Mouse (Mus musculus) midbrain, embryonic 12.5 days (tissue): ENCODE data around the gene Ptprd. TPM values are rescaled to one million over a fixed set of nuclear protein-coding genes. Genes with fewer than 3 reads are reported as not detected.
"Not testable (repeated sequence)": the region's sequence is repeated elsewhere in the genome, so short reads cannot be mapped to it uniquely, and the experiment has no call there.

Experiments used
- ATAC-seq: fragments of 200-750 bp; cut with Nextera tagmentation; 2 replicates; pipeline ENCODE4 v1.8.0; 2017; ENCODE audit warnings: low read depth, moderate TSS enrichment, moderate library complexity; ENCODE audit not compliant: low FRiP score
- H3K27ac ChIP-seq: fragments of 300-500 bp; sonication (generic); replicated peaks from 2 replicates; pipeline ENCODE4 v1.5.1; 2016; ENCODE audit warnings: mild to moderate bottlenecking
- H3K27me3 ChIP-seq: fragments of 300-500 bp; sonication (generic); 2 replicates; pipeline ENCODE4 v1.6.1; 2016; ENCODE audit warnings: mild to moderate bottlenecking
- H3K36me3 ChIP-seq: fragments of 300-500 bp; sonication (generic); 2 replicates; pipeline ENCODE4 v1.6.1; 2016
- H3K4me1 ChIP-seq: fragments of 300-500 bp; sonication (generic); 2 replicates; pipeline ENCODE4 v1.6.1; 2016
- H3K4me2 ChIP-seq: fragments of 300-500 bp; sonication (generic); replicated peaks from 2 replicates; pipeline ENCODE4 v1.6.1; 2016; ENCODE audit warnings: mild to moderate bottlenecking, moderate library complexity
- H3K4me3 ChIP-seq: fragments of 300-500 bp; sonication (generic); 2 replicates; pipeline ENCODE4 v1.5.1; 2016; ENCODE audit warnings: mild to moderate bottlenecking
- H3K9ac ChIP-seq: fragments of 300-500 bp; sonication (generic); replicated peaks from 2 replicates; pipeline ENCODE4 v1.6.1; 2016; ENCODE audit warnings: mild to moderate bottlenecking, moderate library complexity
- H3K9me3 ChIP-seq: fragments of 300-500 bp; sonication (generic); 2 replicates; pipeline ENCODE4 v1.6.1; 2016; ENCODE audit warnings: mild to moderate bottlenecking
- WGBS: fragments of 180-500 bp; shearing (Covaris S2); methylation state at CpG from one replicate; pipeline ENCODE4 v1.1.7; 2016; 5-methylcytosine and 5-hydroxymethylcytosine counted together
- polyA plus RNA-seq: library from polyadenylated mRNA; unstranded; fragments of >200 nt; fragmentation: Nextera tagmentation; extraction: Ambion mirVana; gene quantifications from 2 replicates; pipeline ENCODE4 v1.2.1, GENCODE M21; 2016

The Ptprd gene
- polyA plus RNA-seq, 1 experiment from 2014 or later = 37.5 TPM

DNA sequence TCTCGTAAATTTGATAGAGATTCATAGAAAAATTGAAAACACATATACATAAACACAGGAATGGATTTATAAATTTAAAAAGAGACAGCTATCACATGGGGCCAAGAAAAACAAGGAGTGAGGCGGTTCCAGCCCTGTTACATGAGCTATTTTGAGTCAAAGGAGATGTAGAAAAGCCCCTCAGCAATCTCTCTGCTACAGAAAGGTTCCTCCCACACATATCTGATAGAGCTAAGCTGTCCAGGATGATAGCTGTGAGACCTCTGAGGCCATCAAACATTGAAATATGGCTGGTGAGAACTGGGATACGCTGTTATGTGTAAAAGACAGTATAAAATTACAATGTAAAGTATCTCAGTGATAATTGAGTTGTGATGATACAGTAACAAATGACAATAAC, 2138.5 kb downstream of the Ptprd start:
- Histone ChIP-seq H3K9ac (no peak overlapping the region), H3K4me2 (no peak overlapping the region), H3K36me3 (no peaks in the 10 kb centered on the region), H3K4me1 (no peaks in the 10 kb centered on the region), H3K27me3 (no peaks in the 10 kb centered on the region), H3K9me3 (no peaks in the 10 kb centered on the region), H3K4me3 (no peak overlapping the region), H3K27ac (no peak overlapping the region)
- no peak for ATAC-seq
- 90% methylated on average over 3 of the region's 3 CpGs for WGBS

DNA sequence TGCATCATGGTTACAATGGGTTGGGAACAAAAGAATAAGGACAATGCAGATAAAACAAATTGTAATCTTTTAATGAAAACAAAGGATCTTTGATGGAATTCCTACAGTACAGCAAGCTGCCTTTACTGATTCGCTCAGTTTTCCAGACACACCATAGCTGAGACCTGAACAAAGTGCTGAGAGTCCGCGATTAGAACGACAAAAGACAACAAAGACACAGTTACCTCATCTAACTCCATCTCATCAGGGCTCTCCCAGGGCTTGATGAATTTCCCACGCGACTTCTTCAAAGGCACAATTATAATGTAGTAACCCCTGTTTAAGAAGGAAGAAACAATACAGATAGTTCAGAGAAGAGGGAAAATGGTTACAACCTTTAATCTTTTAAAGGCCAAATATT, 2140.0 kb downstream of the Ptprd start:
- ATAC-seq = no peak
- Histone ChIP-seq H3K4me3 (no peak overlapping the region), H3K9ac (no peak overlapping the region), H3K27me3 (no peaks in the 10 kb centered on the region), H3K27ac (no peak overlapping the region), H3K36me3 (no peaks in the 10 kb centered on the region), H3K4me1 (no peaks in the 10 kb centered on the region), H3K9me3 (no peaks in the 10 kb centered on the region), H3K4me2 (no peak overlapping the region)
- WGBS = 78% methylated on average over 6 of the region's 6 CpGs

DNA sequence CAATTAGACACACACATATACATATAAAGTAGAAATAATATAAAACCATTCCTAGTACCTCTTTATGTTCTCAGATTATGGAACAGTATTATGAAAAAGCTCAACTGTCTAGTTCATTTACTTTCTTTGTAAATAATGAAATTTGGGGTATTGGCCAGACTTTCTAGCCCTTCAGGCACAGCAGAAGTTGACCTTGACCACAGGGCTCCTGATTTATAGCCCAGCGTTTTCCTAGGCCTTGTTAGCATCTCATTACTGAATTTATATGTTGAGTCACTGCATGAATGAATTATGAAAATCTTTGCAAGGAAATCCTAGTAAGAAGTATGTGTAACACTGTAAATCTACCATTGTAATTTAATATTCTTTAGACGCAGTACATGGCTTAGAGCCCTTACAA, 2154.9 kb downstream of the Ptprd start:
- no peak overlapping the region for H3K4me3 ChIP-seq
- WGBS = 89% methylated on average over 2 of the region's 2 CpGs
- no peak overlapping the region for H3K9ac ChIP-seq
- no peaks in the 10 kb centered on the region for H3K4me1 ChIP-seq
- no peak for ATAC-seq
- H3K4me2 ChIP-seq = no peak overlapping the region
- H3K9me3 ChIP-seq = no peaks in the 10 kb centered on the region
- no peak overlapping the region for H3K27ac ChIP-seq
- no peaks in the 10 kb centered on the region for H3K36me3 ChIP-seq
- H3K27me3 ChIP-seq = no peaks in the 10 kb centered on the region

DNA sequence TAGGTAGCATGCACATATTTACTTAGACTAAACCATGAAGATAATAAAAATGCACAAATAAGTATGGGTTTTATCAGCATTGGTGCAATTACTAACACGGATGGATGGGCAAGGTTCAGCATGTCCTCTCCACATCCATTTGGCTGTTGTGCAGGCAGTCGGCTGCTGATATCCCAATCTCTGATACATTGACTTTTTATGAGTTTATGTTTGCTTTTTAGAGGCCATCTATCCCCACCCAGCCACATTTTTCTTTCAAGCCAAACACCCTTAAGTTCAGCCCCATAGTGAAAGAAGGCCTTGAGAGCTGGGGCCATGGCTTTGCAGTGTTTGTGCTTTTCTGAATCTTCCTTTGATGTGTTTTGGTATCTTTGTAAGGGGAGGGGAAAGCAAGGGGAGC, 2166.1 kb downstream of the Ptprd start:
- ATAC-seq = no peak

DNA sequence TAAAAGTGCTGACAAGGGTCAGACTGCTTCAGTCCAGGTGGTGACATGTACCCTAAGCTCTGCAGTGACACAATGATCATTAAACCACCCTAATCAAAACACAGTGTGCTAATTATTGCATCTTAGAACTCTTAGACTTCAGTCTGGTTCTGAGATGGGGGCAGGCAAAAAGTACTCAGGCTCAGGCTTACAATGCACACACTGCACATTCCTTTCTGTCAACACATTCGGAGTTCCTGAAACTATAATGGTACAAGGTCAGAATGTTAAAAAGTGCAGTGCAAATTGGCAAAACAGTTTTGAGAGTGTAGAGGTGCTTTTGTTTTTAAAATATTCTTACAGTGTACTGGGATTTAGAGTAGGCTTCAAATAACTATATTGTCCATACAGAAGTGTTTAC, 2167.0 kb downstream of the Ptprd start:
- Histone ChIP-seq H3K9me3 (no peaks in the 10 kb centered on the region), H3K36me3 (no peaks in the 10 kb centered on the region), H3K4me2 (no peak overlapping the region), H3K27ac (no peak overlapping the region), H3K27me3 (no peaks in the 10 kb centered on the region), H3K9ac (no peak overlapping the region), H3K4me1 (0 out of 2 replicates have a peak, but pooled peaks cover 2% of the 10 kb centered on the region), H3K4me3 (no peak overlapping the region)
- 69% methylated on average over 1 of the region's 1 CpGs for WGBS
- no peak for ATAC-seq

More for the DNA sequence above, 2166.1 kb downstream of the Ptprd start:
- Histone ChIP-seq H3K27ac (no peak overlapping the region), H3K4me3 (no peak overlapping the region), H3K4me1 (0 out of 2 replicates have a peak, but pooled peaks cover 2% of the 10 kb centered on the region), H3K4me2 (no peak overlapping the region), H3K9ac (no peak overlapping the region), H3K9me3 (no peaks in the 10 kb centered on the region), H3K27me3 (no peaks in the 10 kb centered on the region), H3K36me3 (no peaks in the 10 kb centered on the region)
- 85% methylated on average over 2 of the region's 2 CpGs for WGBS

DNA sequence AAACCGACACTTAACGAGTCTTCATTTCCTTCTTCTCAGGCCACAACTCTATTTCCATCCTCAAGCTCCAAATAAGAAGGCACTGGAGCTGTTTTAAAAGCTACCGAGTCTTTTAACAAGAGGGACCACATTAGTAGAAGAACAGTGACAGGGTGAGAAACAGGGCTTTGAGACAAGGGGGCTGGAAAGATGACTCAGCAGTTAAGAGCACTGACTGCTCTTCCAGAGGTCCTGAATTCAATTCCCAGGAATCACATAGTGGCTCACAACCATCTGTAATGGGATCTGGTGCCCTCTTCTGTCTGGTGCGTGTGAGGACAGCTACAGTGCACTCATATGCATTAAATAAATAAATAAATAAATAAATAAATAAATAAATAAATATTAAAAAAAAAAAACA, 2174.6 kb downstream of the Ptprd start:
- H3K27ac ChIP-seq, H3K9ac ChIP-seq, H3K9me3 ChIP-seq, H3K4me1 ChIP-seq, H3K4me2 ChIP-seq, H3K36me3 ChIP-seq, ATAC-seq, H3K4me3 ChIP-seq, H3K27me3 ChIP-seq: not testable (repeated sequence)
- 77% methylated on average over 4 of the region's 4 CpGs for WGBS

DNA sequence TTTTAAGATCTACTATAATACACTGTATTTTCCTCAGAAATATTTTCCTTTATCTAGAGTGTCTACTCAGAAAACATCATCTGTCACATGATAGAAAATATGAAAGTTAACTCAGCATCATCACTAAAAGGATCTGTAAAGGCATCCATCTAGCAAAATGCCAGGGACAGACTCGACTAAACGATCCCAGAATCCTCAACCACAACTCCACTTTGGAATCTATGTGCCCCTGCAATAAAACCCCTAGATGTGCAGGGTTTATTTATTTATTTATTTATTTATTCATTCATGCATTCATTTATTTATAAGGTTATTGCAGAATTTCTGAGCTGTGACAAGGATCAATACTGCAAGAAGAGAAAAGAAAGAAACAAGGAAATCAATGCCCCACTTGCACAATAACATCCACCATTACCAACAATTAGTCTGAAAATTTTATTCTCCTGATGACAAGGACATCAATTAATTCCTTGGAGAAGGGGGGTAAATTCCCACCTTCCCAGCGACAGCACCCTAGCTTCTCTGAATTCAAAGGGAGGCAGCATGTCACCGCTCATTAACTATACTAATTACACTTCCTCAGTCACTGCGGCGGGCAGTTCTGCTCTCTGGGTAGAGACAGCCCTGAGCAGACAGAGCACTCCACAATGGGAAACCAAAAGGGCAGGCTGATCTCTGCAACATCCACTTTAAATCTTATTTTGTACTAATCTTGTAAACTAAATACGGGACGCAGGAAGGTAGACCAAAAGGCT, 2186.0 kb downstream of the Ptprd start:
- Histone ChIP-seq H3K27me3 (no peaks in the 10 kb centered on the region), H3K9ac (no peak overlapping the region), H3K36me3 (no peaks in the 10 kb centered on the region), H3K27ac (no peak overlapping the region), H3K4me1 (0 out of 2 replicates have a peak, but pooled peaks cover 2% of the 10 kb centered on the region), H3K9me3 (no peaks in the 10 kb centered on the region), H3K4me3 (no peak overlapping the region), H3K4me2 (no peak overlapping the region)
- 57% methylated on average over 8 of the region's 8 CpGs for WGBS
- peak; percentile 83 for ATAC-seq

DNA sequence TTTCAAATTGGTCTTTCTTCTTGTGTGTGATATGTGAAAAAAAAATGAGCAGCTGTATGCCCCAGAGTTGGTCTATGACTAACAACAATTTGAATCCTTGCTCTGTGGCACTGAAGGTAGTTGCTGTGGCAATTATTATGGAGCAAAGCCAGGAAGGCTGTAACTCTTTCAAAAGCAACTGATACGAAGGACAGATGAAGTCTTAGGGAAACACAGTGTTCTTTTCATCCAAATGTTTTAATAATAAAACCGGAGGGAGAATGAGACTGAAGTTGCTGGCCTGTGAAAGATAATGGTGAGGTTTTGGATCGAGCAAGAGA, 2187.3 kb downstream of the Ptprd start:
- Histone ChIP-seq H3K36me3 (no peaks in the 10 kb centered on the region), H3K9me3 (no peaks in the 10 kb centered on the region), H3K4me1 (0 out of 2 replicates have a peak, but pooled peaks cover 2% of the 10 kb centered on the region), H3K4me3 (no peak overlapping the region), H3K4me2 (no peak overlapping the region), H3K27ac (no peak overlapping the region), H3K27me3 (no peaks in the 10 kb centered on the region), H3K9ac (no peak overlapping the region)
- ATAC-seq = no peak
- 67% methylated on average over 3 of the region's 3 CpGs for WGBS

DNA sequence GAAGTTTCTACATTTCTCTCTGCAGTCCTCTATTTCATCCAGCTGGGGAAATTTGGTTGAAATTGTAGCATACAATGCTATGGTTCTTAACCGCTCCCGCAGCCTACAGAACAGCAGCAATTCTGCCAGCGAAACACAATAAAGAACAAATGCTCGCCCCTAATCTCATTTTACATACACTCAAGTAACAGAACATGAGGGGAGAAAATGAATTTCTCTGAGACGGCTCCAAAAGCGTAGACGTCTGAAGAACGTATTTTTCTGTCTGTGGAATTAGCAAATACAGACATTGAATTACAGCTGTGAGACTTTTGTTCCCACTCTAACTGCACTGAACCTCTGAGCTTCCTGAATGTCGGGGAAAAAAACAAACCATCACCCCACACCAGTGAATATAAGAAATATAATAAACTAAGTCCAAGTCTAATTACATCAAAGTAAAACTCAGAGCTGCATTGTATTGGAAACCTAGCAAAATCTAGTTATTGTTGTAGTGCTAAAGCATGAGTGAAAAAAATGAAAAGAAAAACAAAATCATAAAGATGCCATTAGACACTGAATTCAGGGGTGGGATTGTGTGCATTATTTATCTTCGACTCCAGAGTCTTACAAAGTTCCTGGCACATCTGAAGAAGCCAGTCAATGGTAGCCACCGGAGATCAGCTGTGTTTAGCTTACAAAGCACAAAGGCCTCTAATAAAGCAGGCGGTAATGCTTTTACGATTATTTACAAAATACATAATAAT, 2187.8 kb downstream of the Ptprd start:
- no peak for ATAC-seq
- Histone ChIP-seq H3K27ac (no peak overlapping the region), H3K9me3 (no peaks in the 10 kb centered on the region), H3K4me3 (no peak overlapping the region), H3K27me3 (no peaks in the 10 kb centered on the region), H3K36me3 (no peaks in the 10 kb centered on the region), H3K9ac (no peak overlapping the region), H3K4me1 (0 out of 2 replicates have a peak, but pooled peaks cover 2% of the 10 kb centered on the region), H3K4me2 (no peak overlapping the region)
- WGBS = 51% methylated on average over 13 of the region's 13 CpGs

DNA sequence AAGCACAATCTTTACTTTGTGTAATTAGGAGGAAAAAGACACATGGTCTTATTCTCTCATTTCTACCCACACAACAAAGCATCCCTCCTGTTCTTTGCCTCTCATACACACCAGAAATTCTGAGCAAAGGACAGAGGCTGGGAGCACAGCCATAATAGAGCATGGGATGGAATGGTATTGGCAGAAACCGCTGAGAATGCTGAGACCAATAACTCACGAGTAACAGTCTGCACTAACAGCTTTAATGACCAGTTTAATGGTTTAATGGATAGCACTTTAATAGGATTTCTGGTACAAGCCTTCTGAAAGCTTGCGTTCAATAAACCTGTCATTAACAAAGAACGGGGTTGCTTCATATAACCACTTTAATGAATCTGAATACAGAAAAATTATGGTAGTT, 2190.1 kb downstream of the Ptprd start:
- Histone ChIP-seq H3K27ac (no peak overlapping the region), H3K4me1 (0 out of 2 replicates have a peak, but pooled peaks cover 2% of the 10 kb centered on the region), H3K9me3 (no peaks in the 10 kb centered on the region), H3K36me3 (no peaks in the 10 kb centered on the region), H3K9ac (no peak overlapping the region), H3K4me2 (no peak overlapping the region), H3K27me3 (no peaks in the 10 kb centered on the region), H3K4me3 (no peak overlapping the region)
- ATAC-seq = no peak
- 83% methylated on average over 4 of the region's 4 CpGs for whole genome bisulfite sequencing

DNA sequence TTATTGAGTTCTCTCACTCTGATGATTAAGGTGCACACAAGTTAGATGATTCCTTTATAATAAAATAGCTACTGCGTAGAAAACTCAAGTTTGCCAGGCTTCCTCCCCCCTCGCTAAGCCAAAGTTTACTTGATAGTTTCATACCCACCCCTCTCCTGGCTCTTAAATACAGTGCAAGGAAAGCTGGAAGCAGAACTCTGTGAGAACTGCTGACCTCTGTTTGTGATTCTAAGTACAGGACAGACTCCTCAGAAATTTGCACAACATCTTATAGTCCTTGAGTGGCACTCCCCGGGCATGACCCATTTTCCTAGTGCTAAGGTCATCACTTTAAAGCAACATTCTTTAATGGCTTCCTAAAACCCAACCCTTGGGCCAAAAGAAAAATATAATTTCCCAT, 2196.7 kb downstream of the Ptprd start:
- H3K27me3 ChIP-seq = no peaks in the 10 kb centered on the region
- H3K9ac ChIP-seq = no peak overlapping the region
- H3K4me3 ChIP-seq = no peak overlapping the region
- no peak for ATAC-seq
- 78% methylated on average over 3 of the region's 3 CpGs for WGBS
- no peak overlapping the region for H3K4me2 ChIP-seq
- peaks cover 15% of the 10 kb centered on the region; the same call in 1 of the 2 replicates for H3K4me1 ChIP-seq
- no peaks in the 10 kb centered on the region for H3K36me3 ChIP-seq
- H3K9me3 ChIP-seq = no peaks in the 10 kb centered on the region
- no peak overlapping the region for H3K27ac ChIP-seq

DNA sequence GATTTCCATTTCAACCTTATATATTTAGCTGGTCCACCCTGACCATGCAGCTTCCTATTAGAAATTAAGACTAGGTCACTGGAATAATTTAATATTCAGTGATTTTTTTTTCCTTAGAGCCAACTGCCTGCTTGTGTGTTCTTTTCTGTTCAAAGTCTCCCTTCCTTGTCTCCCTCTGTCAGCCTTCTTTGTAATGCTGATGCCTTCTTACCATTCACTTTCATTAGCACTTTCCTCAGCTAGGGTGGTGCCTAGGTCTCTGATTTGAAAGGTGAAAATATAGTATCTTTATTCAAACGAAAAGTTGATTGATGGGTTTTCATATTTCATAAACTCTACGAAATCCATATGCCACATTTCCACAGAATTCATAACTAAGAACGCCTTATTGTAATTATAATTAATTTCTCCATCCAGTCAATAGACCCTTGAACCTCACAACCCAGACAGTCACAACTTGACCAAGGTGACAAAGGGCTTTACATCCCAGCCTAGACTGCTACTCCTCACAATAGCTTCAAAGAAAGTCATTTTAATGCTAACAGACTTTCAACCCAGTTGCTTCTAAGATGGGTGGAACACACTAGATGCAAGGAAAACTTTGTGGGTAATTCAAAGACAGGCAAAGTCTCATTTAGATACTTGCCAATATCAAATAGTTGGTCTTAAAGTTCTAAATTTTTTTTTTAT, 2197.5 kb downstream of the Ptprd start:
- no peak overlapping the region for H3K4me3 ChIP-seq
- H3K4me2 ChIP-seq = no peak overlapping the region
- no peaks in the 10 kb centered on the region for H3K36me3 ChIP-seq
- H3K4me1 ChIP-seq = peaks cover 15% of the 10 kb centered on the region; the same call in 1 of the 2 replicates
- H3K9ac ChIP-seq = no peak overlapping the region
- no peaks in the 10 kb centered on the region for H3K9me3 ChIP-seq
- no peaks in the 10 kb centered on the region for H3K27me3 ChIP-seq
- WGBS = 52% methylated on average over 3 of the region's 3 CpGs
- no peak for ATAC-seq
- no peak overlapping the region for H3K27ac ChIP-seq
